Mouse (Mus musculus) C2C12 (cell line): ENCODE results near the gene Lce3b.

Experiments
- CTCF ChIP-seq: IDR thresholded peaks from one replicate; pipeline ENCODE4 v1.5.1; 2011; ENCODE audit not compliant: control insufficient read depth, insufficient read depth, insufficient read length
- FOSL1 ChIP-seq: IDR thresholded peaks from one replicate; pipeline ENCODE4 v1.8.0; 2011; ENCODE audit warnings: mild to moderate bottlenecking, low read length; ENCODE audit not compliant: poor library complexity, insufficient read depth, severe bottlenecking
- MAX ChIP-seq: IDR thresholded peaks from one replicate; pipeline ENCODE4 v1.6.1; 2011; ENCODE audit warnings: mild to moderate bottlenecking, control low read depth
- MYOD1 ChIP-seq: IDR thresholded peaks from one replicate; pipeline ENCODE4 v1.6.1; 2011; ENCODE audit warnings: low read depth; ENCODE audit not compliant: control insufficient read depth, insufficient read length
- USF1 ChIP-seq: IDR thresholded peaks from one replicate; pipeline ENCODE4 v1.6.1; 2011; ENCODE audit warnings: low read depth, mild to moderate bottlenecking, control low read depth, moderate library complexity

DNA sequence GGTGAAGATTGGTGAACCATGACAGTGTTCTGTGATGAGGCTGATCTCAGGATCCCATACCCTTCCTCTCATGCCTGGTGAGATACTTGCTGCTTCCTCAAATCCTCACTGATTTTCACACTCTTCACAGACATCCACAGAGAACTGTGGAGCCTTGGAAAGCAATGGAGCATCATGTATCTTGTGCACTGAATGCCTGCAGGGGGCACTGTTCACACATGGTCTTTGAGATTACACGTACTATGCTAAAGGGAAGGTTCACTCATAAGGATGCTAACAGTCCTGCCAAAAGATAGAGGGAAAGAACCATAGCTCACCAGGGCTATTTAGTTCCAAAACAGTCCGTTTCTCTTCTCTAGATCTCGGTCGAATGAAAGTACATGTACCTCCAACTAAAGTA is 12.4 kb upstream of the Lce3b start:
- peak; percentile 33 for TF ChIP-seq CTCF
- no peak for TF ChIP-seq FOSL1
- TF ChIP-seq MAX, result no peak
- no peak for TF ChIP-seq USF1
- TF ChIP-seq MYOD1, result no peak
